ENCODE assay signal across 8 mouse cellular contexts in the genomic region with DNA sequence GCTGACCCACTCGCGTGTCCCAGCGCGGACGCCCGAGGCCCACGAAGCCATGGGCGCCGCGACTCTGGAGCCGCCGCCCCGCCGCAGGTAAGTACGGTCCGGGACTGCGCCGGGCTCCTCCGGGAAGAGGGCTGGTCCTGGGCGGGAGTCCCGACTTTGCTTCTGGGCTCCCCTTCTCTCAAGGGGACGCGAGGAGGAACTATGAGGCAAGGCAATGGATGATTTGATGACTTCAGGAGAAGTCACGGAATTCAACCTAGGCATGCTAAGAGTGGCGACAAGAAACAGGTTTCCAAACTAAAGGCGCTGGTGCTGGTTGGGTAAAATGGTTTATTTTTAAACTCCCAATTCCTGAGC. TPM values are rescaled to one million over a fixed set of nuclear protein-coding genes. Genes with fewer than 3 reads are reported as not detected.
DNase-seq lines count a peak whose midpoint lies in the region; ATAC-seq and TF ChIP-seq lines count a peak whose summit lies in the region.

No protein-coding gene starts in this region.

- no peak overlapping the region for H3K27ac ChIP-seq in heart, embryonic 11.5 days (ENCODE audit: low read depth, low read length)
- no peak overlapping the region for H3K27ac ChIP-seq in forebrain, postnatal 0 days (ENCODE audit: low read depth, low read length)
- peak overlapping the region; percentile 47 for H3K27ac ChIP-seq in liver, embryonic 16.5 days (ENCODE audit: low read length)

- H3K9me3 ChIP-seq in heart, embryonic 11.5 days (replicated peaks; ENCODE audit: control insufficient read depth, low read length) = no peaks in the 10 kb centered on the region
- H3K9me3 ChIP-seq in E14TG2a.4 (ENCODE audit: low read length) = peaks cover 10% of the 10 kb centered on the region; the same call in 1 of the 2 replicates
- H3K9me3 ChIP-seq in forebrain, postnatal 0 days (ENCODE audit: low read length) = no peaks in the 10 kb centered on the region
- no peaks in the 10 kb centered on the region for H3K9me3 ChIP-seq in liver, embryonic 16.5 days (replicated peaks; ENCODE audit: control insufficient read depth, low read length)

- H3K4me3 ChIP-seq in heart, embryonic 11.5 days (ENCODE audit: low read depth, low read length) = peak overlapping the region; percentile 54
- H3K4me3 ChIP-seq in E14TG2a.4 (replicated peaks; ENCODE audit: low read length) = peak overlapping the region; percentile 81
- peak overlapping the region; percentile 50 for H3K4me3 ChIP-seq in forebrain, postnatal 0 days (ENCODE audit: low read depth, low read length)
- peak overlapping the region; percentile 63 for H3K4me3 ChIP-seq in liver, embryonic 16.5 days (ENCODE audit: low read depth, low read length)

- peak overlapping the region; percentile 24; the same call in 1 of the 2 replicates for H3K9ac ChIP-seq in heart, embryonic 11.5 days (ENCODE audit: low read depth, low read length)
- 0 out of 2 replicates have a peak overlapping the region, but pooled peaks have one; percentile 31 for H3K9ac ChIP-seq in forebrain, postnatal 0 days
- H3K9ac ChIP-seq in liver, embryonic 16.5 days (ENCODE audit: low read depth, low read length) = peak overlapping the region; percentile 61

- intact Hi-C loops in heart, postnatal 36 days (cut with DNase I) = loop anchor here (5.0 kb wide), 1 partner anchor 260 kb away; no protein-coding TSS in a partner anchor

- H3K4me2 ChIP-seq in heart, embryonic 11.5 days = peak overlapping the region; percentile 94
- H3K4me2 ChIP-seq in forebrain, postnatal 0 days (ENCODE audit: low read depth) = peak overlapping the region; percentile 91
- H3K4me2 ChIP-seq in liver, embryonic 16.5 days (ENCODE audit: low read depth, low read length) = peak overlapping the region; percentile 70

- H3K36me3 ChIP-seq in heart, embryonic 11.5 days (ENCODE audit: control insufficient read depth, insufficient read depth, low read length) = no peaks in the 10 kb centered on the region
- no peaks in the 10 kb centered on the region for H3K36me3 ChIP-seq in E14TG2a.4 (ENCODE audit: insufficient read depth, low read length)
- H3K36me3 ChIP-seq in forebrain, postnatal 0 days (ENCODE audit: insufficient read depth) = no peaks in the 10 kb centered on the region
- H3K36me3 ChIP-seq in liver, embryonic 16.5 days (ENCODE audit: control insufficient read depth, insufficient read depth) = no peaks in the 10 kb centered on the region

- peaks cover 21% of the 10 kb centered on the region for H3K27me3 ChIP-seq in heart, embryonic 11.5 days (ENCODE audit: control insufficient read depth, insufficient read depth, low read length)
- peaks cover 52% of the 10 kb centered on the region for H3K27me3 ChIP-seq in E14TG2a.4 (ENCODE audit: insufficient read depth, low read length)
- H3K27me3 ChIP-seq in forebrain, postnatal 0 days (ENCODE audit: insufficient read depth, low read length) = peaks cover 6% of the 10 kb centered on the region
- H3K27me3 ChIP-seq in liver, embryonic 16.5 days (ENCODE audit: control insufficient read depth, insufficient read depth, low read depth, low read length) = peaks cover 13% of the 10 kb centered on the region

- WGBS in heart, embryonic 11.5 days (ENCODE audit: insufficient replicate concordance) = under 1% methylated on average over 26 of the region's 26 CpGs
- WGBS in forebrain, postnatal 0 days = under 1% methylated on average over 26 of the region's 26 CpGs
- 1% methylated on average over 26 of the region's 26 CpGs for WGBS in liver, embryonic 16.5 days (ENCODE audit: insufficient replicate concordance)

- ATAC-seq in heart, embryonic 11.5 days (replicated peaks; ENCODE audit: insufficient number of reproducible peaks, low FRiP score, low TSS enrichment) = no peak; the same call in 1 of the 2 replicates
- peak; percentile 26 for ATAC-seq in forebrain, postnatal 0 days
- no peak for ATAC-seq in liver, embryonic 16.5 days (ENCODE audit: low read depth)

- H3K4me1 ChIP-seq in heart, embryonic 11.5 days (ENCODE audit: control insufficient read depth, insufficient read depth, low read length) = no peaks in the 10 kb centered on the region
- H3K4me1 ChIP-seq in E14TG2a.4 (replicated peaks; ENCODE audit: low read depth, low read length) = peaks cover 5% of the 10 kb centered on the region
- H3K4me1 ChIP-seq in forebrain, postnatal 0 days (ENCODE audit: insufficient read depth) = no peaks in the 10 kb centered on the region
- H3K4me1 ChIP-seq in liver, embryonic 16.5 days (ENCODE audit: control insufficient read depth, low read depth, low read length) = peaks cover 3% of the 10 kb centered on the region

- no peak for TF ChIP-seq CTCF in E14TG2a.4 (conservative IDR thresholded peaks at IDR 0.05; ENCODE audit: low read length)
- no peak for TF ChIP-seq CTCF in forebrain, postnatal 0 days (IDR thresholded peaks at IDR 0.05; ENCODE audit: low read depth)

- DNase-seq in heart, postnatal 36 days = no peak
- DNase-seq in forebrain, postnatal 0 days = no peak
- no peak for DNase-seq in urinary bladder, adult 18-20 months (ENCODE audit: low spot score in 2 of 2)
- DNase-seq in urinary bladder, postnatal 14 days (ENCODE audit: low spot score) = no peak
- no peak for DNase-seq in right cerebral cortex, postnatal 10 days (ENCODE audit: low spot score in 2 of 2)

RNA-seq across cellular contexts. Expression of a gene that starts 0.3 kb away (rescaled TPM):
- 0.99 and 1.0 TPM in 2 replicates for polyA plus RNA-seq in heart, embryonic 11.5 days (2014; fragmentation: Nextera tagmentation; extraction: Ambion mirVana)
- 1 to 10 TPM; 2.1 to 2.7 TPM for total RNA-seq in heart, postnatal 36 days (2021)
- 3.8 and 6.0 TPM in 2 replicates for total RNA-seq in forebrain, postnatal 0 days (2014; rRNA removed)
- polyA plus RNA-seq in forebrain, postnatal 0 days (2015; fragmentation: Nextera tagmentation; extraction: Ambion mirVana) = 6.8 and 8.0 TPM in 2 replicates
- 22.7 and 25.6 TPM in 2 replicates for polyA plus RNA-seq in liver, embryonic 16.5 days (2015; fragmentation: Nextera tagmentation; extraction: Ambion mirVana)
